Mouse (Mus musculus): ENCODE measurements at regions not wholly inside any gene's neighbourhood (a gene's known extent, or its start where the extent isn't known, plus 50 kb on each side); places are given as distances from the start of the nearest gene placed in this dataset.

DNA sequence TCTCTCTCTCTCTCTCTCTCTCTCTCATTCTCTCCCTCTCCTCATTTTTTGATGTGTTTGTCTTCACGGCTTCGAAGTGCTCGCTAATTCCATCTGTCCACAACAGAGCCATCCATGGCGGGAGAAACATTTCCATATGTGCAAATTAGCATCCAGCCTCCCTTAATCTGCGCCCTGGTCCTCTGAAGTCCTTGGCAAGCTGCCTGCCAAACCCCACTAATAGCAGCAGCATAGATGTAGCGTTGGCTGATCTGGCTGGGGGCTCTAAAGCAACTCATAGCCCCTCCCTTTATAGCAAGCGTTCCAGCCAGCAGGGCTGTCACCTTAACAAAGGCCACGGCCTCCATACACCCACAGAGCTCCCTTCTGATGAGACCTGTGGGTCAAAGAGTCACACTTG lies 272.3 kb upstream of the 3110018I06Rik start:
- no peak for DNase-seq (ENCODE audit: low spot score in 2 of 2)

GRCm38 (mm10) chr12:107221276-107221970 lies 267.0 kb upstream of the 3110018I06Rik start:
- no peak for DNase-seq (ENCODE audit: low spot score in 2 of 2)
- intact Hi-C loops (cut with DNase I): no loop called here

More for the DNA sequence above, 272.3 kb upstream of the 3110018I06Rik start:
- intact Hi-C loops (cut with DNase I): no loop called here

DNA sequence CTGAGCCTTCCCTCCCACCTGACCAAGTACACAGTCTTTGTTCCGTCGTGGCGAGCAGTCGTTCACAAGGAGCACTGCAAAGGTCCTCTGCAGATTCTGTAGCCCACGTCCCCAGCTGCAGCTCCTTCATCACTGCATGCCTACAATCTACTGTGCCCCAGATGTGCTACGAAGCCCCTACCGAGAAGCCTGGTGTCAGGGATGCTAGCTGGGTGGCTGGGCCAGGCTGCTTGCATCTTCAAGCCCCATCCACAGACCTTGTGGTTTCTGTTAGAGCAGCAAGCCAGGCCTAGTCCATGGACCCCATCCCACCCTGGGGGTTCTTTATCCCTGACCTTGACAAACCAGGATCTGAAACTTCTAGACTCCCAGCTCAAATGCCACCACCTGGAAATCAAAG lies 266.3 kb upstream of the 3110018I06Rik start:
- intact Hi-C loops (cut with DNase I): no loop called here

DNA sequence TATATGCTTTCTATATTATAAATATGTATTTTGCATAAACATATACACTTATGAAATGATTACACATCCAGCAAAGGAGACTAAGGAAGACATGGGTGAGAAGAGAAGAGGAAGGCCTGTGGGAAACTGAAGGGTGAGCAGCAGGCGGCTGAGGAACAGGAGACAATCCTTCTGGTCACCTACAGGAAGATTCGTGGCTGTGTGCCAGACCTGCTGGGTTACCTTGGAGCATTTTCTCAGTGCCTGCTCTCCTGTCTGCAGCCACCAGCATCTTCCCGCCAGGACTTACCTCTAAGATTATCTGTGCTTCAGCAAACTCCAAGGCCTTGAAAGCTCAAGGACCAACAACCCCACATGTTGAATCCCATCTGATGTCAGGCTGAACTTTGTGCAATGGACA lies 258.3 kb upstream of the 3110018I06Rik start:
- intact Hi-C loops (cut with DNase I): no loop called here
- DNase-seq (ENCODE audit: low spot score in 2 of 2): no peak

More for the DNA sequence above, 266.3 kb upstream of the 3110018I06Rik start:
- no peak for DNase-seq (ENCODE audit: low spot score in 2 of 2)

DNA sequence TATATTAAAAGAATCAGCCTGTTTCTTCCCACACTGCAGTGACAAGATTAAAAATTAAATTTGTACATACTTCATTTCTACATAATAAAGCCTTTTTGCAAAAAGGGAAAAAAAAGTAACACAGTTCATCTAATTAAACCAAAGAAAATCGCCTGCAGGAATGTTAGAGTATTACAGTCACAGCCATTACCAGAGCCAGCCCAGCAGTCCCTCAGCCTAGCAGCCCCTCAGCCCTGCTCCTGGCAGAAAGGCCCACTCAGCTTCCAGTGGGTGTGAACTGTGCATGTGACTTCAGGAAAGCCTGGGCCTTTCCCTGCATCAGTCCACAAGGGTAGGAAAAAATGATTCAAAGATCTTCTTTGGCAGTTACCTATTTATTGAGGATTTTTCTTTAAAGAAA lies 256.8 kb upstream of the 3110018I06Rik start:
- intact Hi-C loops (cut with DNase I): no loop called here
- no peak for DNase-seq (ENCODE audit: low spot score in 2 of 2)

GRCm38 (mm10) chr12:107250747-107251470 lies 237.5 kb upstream of the 3110018I06Rik start:
- DNase-seq (ENCODE audit: low spot score in 2 of 2): no peak
- intact Hi-C loops (cut with DNase I): no loop called here

- DNase-seq (ENCODE audit: low spot score in 2 of 2): no peak
- intact Hi-C loops (cut with DNase I): no loop called here
These were observed 236.5 kb upstream of the 3110018I06Rik start for GRCm38 (mm10) chr12:107251981-107252380.

DNA sequence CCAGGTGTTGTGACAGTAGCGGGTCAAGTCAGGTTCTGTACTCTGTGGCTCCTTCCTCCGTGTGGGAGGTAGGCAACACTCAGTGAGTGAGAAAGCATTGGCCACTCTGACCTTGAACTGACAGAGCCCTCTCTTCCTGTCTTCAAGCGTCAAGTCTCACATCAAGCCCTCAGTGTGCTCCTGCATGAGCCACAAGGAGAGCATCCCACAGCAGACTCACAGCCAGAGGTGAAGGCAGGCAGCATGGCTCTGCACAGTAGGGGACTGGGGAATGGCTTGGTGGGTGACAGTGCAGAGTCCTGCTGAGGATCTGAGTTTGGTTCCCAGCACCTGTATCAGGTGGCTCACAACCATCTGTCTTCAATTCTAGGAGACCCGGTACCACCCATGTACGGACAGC lies 226.4 kb upstream of the 3110018I06Rik start:
- intact Hi-C loops (cut with DNase I): no loop called here
- DNase-seq (ENCODE audit: low spot score in 2 of 2): no peak

DNA sequence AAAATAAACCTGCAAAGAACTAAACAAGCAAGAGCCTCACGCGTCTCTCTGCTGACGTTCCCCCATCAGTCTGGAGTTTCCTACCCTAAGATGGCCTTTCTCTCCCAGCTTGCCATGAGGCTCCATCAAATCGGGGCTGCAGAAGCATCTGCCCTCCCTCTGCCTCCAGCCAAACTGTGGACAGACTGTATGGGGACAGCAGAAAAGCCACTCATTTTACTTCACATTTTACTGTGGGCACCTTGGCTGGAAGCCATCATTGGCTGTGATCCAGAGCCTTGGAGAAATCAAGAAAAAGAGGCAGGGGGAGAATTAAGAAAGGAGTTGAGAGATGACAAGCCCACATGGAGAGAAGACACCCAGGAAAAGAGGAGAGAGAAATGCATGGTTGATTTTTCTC lies 225.9 kb upstream of the 3110018I06Rik start:
- intact Hi-C loops (cut with DNase I): no loop called here
- peak in 1 of 2 experiments; percentile 40 for DNase-seq (ENCODE audit: low spot score in 2 of 2)

DNA sequence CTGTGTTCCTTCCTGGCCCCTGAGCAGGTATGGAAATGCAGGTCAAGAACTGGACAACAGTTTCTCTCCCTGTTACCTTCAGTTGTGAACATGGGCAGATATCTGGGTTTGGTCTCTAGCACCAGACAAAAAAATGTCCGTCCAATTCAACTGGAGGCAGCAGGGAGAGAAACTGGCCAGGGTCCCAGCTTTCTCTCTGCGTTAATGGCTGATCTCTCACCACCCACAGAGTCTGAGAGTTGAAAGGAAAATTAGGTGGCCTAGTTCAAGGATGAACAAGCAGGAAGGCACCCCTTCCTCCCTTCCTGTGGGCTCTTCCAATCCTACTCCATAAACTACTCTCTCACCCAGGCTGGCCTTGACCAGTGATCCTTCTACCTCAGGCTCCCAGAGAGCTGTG lies 221.7 kb upstream of the 3110018I06Rik start:
- intact Hi-C loops (cut with DNase I): no loop called here
- no peak for DNase-seq (ENCODE audit: low spot score in 2 of 2)

GRCm38 (mm10) chr12:107285622-107286021 lies 202.8 kb upstream of the 3110018I06Rik start:
- DNase-seq (ENCODE audit: low spot score in 2 of 2): peak; percentile 6 to 43

DNA sequence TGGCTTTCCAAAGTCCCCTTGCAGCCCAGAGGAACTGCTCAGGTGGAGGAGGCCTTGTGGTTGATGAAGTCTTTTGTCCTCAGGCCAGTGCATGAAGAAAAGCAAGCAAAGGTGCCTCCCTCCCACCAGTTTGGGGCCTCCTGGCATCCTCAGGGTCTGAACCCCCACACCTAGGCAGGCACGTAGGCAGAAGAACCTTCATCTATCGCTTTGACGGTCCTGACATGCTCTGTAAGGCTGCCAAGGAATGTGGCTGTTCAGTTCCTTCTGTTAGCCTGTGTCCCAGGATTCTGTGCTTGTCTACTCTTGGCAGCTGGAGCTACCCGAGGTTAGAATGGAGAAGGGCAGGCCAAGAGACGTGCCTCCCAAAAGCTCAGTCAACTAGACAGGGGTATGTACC lies 197.1 kb upstream of the 3110018I06Rik start:
- DNase-seq (ENCODE audit: low spot score in 2 of 2): no peak
- intact Hi-C loops (cut with DNase I): no loop called here

More at GRCm38 (mm10) chr12:107285622-107286021, 202.8 kb upstream of the 3110018I06Rik start:
- intact Hi-C loops (cut with DNase I): no loop called here

DNA sequence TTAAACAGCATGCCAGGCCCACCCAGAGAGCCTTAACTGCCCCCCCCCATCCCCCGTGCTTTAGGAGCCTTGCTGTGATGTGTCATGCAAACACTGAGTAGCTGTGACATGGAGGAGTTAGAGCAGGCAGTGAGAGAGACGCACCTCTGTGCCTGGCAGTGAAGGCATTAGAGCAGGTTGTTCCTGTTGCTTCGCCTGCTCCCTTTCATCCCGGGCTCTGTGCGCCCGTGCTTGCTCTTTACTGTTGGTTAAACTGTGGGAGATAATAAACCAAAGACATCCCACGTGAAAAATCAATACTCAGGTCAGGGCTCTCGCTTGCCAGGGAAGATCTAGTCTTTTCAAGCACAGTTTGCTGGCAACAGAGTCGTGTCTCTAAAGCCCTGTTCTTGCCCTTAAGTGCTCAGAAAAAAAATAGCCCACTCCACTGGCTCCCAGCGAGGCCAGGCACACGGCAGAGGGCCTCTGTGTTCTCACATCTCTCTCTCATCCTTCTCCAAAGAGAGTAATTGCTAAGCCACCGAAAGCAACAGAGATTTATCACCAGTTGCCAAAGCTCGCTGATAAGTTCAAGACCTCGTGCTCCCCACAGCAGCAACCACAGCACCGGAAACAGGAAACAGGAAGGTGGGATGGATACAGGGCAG lies 181.2 kb upstream of the 3110018I06Rik start:
- intact Hi-C loops (cut with DNase I): no loop called here
- no peak for DNase-seq (ENCODE audit: low spot score in 2 of 2)

DNA sequence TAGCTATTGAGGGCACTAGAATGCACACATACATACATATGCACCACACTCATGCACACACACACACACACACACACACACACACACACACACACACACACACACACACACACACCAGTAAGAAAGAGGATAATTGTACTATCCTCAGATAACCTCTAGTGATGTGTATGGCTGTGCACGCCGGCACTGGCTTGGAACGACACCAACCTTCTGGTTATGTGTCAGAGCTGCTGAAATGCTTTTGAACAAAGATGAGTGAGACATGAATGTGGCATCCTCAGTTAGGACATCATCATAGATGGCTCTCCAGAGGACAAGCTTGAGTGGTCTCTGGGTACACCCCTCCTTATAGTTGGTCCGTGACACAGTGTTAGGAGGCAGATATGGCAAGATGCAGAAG lies 173.0 kb upstream of the 3110018I06Rik start:
- intact Hi-C loops (cut with DNase I): no loop called here
- DNase-seq (ENCODE audit: low spot score in 2 of 2): peak; percentile 13 to 67

GRCm38 (mm10) chr12:107322861-107323260 lies 165.6 kb upstream of the 3110018I06Rik start:
- no peak for DNase-seq (ENCODE audit: low spot score in 2 of 2)

DNA sequence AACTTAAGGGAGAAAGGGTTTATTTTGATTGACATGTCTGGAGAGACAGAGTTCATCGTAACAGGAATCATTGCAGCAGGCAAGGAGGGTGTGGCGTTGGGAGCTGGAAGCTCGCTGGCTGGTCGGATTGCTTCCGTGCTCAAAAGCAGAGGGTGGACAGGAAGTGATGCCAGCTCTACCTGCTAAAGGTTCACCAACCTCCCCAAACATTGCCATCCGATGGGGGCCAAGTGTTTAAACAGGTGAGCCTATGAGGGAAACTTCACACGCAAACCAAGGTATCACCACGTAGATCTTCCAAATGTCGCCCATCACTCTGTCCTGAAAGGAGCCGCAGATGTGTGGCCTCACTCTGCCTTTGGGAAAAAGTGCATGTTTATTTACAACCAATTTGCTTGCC lies 162.3 kb upstream of the 3110018I06Rik start:
- intact Hi-C loops (cut with DNase I): no loop called here
- DNase-seq (ENCODE audit: low spot score in 2 of 2): no peak

More at GRCm38 (mm10) chr12:107322861-107323260, 165.6 kb upstream of the 3110018I06Rik start:
- intact Hi-C loops (cut with DNase I): no loop called here

DNA sequence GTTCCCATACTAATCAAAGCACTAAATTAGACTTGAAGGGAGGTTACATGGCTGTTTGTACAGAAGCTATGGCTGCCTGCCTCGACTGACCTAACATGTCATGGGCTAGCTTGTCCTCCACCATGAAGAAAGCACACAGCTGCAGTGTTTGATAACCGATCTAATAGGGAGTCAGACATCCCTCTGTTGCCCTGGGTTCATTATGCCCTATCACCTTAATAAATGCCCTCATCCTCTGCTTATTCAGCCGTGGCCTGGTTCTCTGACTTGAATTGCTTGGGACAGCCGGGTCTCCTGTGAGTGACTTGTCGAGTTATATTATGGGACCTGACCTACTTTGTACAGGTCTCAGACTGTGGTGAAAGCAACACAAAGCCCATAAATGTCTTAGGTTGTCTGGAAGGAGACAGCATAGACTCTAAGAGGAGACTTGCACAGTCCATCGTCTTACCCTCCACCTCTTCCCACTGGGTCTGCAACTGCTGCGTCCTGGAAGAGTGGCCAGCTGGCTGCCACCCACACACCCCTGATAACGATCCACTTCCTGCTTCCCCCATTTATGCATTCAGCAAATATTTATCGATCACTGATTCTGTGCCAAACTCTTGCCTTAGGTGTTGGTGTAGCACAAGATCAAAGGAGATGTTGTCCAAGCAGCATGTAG lies 161.2 kb upstream of the 3110018I06Rik start:
- no peak for DNase-seq (ENCODE audit: low spot score in 2 of 2)
- intact Hi-C loops (cut with DNase I): no loop called here

DNA sequence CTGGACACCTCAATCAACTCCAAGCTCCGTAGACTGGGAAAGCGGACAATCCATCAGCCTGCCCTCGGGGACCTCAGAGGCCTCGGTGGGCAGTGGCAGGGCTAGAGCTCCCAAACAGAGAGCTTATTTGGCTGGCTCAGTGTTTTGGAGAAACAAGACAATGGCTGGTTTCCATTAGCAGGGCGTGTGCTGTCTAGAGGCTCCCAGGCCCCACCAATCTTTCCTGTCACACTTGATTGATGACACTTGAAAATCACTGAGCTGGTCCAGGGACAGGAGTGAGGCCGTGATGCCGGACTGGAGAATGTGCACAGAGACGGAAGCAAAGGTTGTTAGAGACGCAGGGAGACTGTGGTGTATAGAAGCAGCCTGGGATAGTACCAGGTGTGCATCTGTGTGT lies 159.4 kb upstream of the 3110018I06Rik start:
- DNase-seq (ENCODE audit: low spot score in 2 of 2): no peak
- intact Hi-C loops (cut with DNase I): no loop called here

DNA sequence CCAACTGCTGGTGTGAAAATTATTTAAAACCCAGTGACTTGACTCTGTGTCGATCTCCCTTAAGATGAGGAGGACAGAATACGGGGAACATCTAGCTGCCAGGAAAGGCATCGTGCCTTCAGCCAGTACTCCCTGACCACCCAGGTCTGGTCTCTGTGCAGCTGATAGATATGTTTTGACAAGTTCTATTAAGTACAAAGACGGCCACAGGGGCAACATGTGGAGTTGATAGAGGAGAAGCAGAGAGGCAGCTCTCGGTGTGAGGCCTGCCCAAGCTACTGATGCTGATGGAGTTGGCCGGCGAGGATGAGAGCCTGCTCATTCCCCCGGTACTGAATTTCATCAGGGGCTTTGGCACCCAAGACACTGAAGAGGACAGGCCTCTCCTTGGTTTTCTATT lies 154.1 kb upstream of the 3110018I06Rik start:
- intact Hi-C loops (cut with DNase I): no loop called here
- peak in 1 of 2 experiments; percentile 6 for DNase-seq (ENCODE audit: low spot score in 2 of 2)

DNA sequence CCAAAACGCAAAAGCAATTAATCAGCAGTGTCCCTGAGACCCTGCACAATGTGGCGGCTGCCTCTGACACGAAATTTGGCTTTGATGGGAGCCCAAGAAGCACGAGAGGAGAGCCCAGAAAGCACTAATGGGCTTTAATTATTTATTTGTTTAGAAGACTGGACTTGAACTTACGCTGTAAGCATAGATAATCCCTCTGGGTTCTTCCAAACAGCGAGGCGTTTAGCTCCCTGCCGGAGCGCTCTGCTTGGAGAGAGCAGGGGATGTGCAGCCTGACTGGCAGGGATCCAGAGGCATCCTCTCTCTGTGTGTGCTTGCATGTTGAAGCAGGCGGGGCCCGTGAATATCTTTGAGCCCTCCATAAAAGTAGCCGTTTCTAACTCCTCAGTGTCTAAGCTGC lies 153.3 kb upstream of the 3110018I06Rik start:
- intact Hi-C loops (cut with DNase I): no loop called here
- DNase-seq (ENCODE audit: low spot score in 2 of 2): peak; percentile 32 to 38

Measured in left cerebral cortex, postnatal 14 days (tissue).